Mouse (Mus musculus): ENCODE measurements around the gene Mutyh.

DNA sequence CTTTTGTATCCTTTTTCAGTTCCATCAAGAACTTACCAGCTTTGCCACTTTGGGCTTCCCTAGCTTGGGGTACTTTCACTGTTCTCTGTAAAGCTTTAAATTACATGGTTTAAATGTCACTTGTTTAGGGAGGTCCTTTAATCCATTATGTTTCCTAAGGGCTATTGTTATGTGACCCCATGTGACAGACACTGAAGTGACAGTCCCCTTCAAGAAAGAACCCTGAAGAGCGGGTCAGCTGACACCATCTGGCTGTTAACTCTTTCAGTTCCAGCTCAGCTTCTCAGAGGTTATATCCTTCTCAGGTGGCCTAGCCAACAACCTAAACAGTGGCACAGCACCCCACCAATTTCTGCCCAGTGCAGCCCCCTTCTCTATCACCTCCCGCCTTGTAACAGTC, 46.8 kb downstream of the Mutyh start:
- no peak for TF ChIP-seq CTCF (IDR thresholded peaks at IDR 0.05; ENCODE audit: extremely low read depth, insufficient read depth, insufficient read length, insufficient replicate concordance)
- no peak for TF ChIP-seq POLR2A (IDR thresholded peaks at IDR 0.05; ENCODE audit: low read depth, low read length)

All from spleen, adult 2 months (tissue).